Mouse (Mus musculus) G1E (cell line): ENCODE data around the gene Psme1.

ENCODE experiments used
- CTCF ChIP-seq: IDR thresholded peaks from 2 replicates; pipeline ENCODE4 v1.5.1; 2012; ENCODE audit warnings: low read depth, low read length, inconsistent platforms, mixed read lengths
- GATA1 ChIP-seq: IDR thresholded peaks from 2 replicates; pipeline ENCODE4 v1.6.1; 2012; ENCODE audit warnings: borderline replicate concordance, low read length, inconsistent platforms, mixed read lengths
- POLR2AphosphoS5 ChIP-seq: IDR thresholded peaks from 2 replicates; pipeline ENCODE4 v1.6.1; 2012; ENCODE audit warnings: low read depth, low read length, inconsistent platforms; ENCODE audit not compliant: insufficient replicate concordance
- TAL1 ChIP-seq: conservative IDR thresholded peaks from 2 replicates; pipeline ENCODE4 v1.6.1; 2012; ENCODE audit warnings: low read depth, low read length, inconsistent platforms, mixed read lengths

- TF ChIP-seq CTCF (no peak), POLR2AphosphoS5 (no peak), TAL1 (no peak), GATA1 (no peak)
These were observed 2.8 kb downstream of the Psme1 start for GRCm38 (mm10) chr14:55580731-55581130.
